Mouse (Mus musculus): ENCODE measurements around the gene Dab1.

The Dab1 gene

GRCm38 (mm10) chr4:104452587-104452986, 833.4 kb downstream of the Dab1 start:
- DNase-seq (ENCODE audit: low read depth): no peak

DNA sequence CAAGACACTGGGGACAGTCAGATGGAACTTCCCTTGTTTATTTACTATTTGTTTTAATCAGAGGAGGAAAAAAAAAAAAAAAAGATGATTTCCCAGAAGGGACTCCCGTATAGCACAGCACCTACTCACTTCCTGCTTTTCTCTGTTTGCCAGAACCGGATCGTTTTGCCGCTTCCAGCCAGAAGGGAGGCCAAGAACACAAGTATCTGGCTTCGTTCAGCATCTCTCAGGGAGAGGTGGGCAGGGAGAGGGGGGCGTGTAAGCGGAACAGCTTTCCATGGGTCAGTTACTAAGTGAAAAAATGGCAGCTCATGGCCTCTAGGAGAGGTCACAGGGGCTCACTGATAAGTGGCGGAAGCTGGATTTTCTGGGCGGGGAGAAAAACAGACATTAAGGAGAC, 836.0 kb downstream of the Dab1 start:
- no peak for DNase-seq (ENCODE audit: low read depth)

- DNase-seq (ENCODE audit: low read depth): no peak
Measured at GRCm38 (mm10) chr4:104455760-104456159, 836.6 kb downstream of the Dab1 start.

DNA sequence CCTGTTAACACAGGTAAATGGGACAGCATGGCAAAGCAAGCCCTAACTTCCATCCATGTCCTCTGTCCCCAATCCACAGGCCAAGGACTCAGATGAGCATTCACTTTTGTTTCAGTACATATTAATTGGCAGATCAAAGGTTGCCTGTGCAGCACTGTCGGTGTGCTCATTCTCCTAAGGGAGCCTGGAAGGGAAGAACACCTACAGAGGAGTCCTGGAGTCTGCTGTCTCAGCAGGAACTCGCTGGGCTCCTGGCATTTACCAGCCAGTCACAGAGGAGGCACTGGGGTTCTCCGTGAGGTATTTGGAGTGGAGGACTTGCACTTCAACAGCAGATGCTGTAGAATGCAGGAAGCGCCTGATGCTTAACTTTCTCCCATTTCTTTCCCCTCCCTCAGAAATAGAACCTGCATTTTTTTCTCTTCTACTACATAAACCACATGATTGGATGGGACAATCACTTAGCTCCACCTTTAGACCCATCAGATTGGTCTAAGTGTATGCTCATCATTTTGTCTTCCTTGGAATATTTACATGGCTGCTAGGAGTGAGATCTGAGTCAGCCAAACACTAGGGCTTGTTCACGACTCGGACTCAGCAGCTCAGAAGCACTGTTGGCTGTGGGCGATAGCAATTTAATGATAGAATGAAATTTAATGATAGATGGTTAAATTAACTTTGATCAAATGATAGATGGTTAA, 837.2 kb downstream of the Dab1 start:
- DNase-seq (ENCODE audit: low read depth): no peak

- no peak for DNase-seq (ENCODE audit: low read depth)
Measured at GRCm38 (mm10) chr4:104458726-104459125, 839.6 kb downstream of the Dab1 start.

GRCm38 (mm10) chr4:104461106-104462011, 842.2 kb downstream of the Dab1 start:
- DNase-seq (ENCODE audit: low read depth): no peak

DNA sequence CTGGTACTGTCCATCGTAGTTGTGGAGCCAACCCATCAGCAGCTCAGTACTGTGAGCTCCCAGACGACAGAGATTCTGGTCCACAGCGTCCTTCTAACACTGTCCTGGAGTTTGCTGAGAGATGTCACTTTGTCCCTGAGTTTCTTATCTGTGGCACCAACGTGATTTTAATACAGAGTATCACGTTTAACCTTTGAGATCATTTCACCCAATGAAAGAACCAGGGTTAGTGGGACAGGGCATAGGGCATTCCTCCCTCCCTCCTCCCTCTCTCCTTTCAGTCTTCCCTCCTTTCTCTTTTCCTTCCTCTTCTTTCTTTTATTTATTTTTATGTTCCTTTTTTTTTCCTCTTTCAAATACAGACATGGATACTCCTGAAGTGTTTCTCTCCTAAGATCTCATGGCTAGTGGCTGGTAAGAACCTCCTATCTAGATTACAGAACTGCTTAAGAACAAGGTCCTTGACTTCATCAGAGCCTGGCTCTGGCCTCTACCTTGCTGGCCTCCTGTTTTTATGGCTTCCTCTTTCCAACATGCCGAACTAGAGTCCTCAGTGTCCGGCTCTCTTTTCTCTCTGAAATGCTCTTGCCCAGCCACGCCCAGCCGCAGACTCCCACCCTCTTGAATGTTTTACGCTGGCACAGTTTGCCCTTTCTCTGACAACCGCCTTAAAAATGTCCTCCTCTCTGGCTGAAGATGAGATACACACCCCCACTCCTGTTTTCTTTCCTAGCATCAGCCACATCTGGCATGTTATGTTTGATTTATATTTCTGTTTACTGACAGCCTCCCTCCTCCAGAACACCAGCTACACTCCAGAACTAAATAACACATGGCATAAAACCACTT, 844.0 kb downstream of the Dab1 start:
- DNase-seq (ENCODE audit: low read depth): no peak

DNA sequence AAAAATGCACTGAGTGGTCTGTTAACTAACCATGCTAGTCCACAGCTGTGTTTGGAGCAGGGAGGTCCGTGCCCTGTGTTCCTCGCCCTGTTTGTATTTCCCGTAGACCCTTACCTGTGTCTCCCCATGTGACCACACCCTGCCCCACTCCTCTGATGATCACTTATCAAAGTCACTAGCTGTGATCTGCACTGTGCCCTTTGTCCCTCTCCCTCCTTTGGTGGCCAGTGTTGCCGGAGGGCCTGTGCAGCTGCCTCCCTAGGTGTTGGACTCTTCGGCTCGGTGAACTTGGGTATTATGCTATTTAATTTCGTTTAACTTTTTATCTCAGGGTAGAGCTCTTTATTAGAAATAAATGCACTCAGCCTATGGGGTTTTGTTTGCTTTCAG, 844.6 kb downstream of the Dab1 start:
- no peak for DNase-seq (ENCODE audit: low read depth)

- DNase-seq (ENCODE audit: low read depth): no peak
Measured at GRCm38 (mm10) chr4:104465594-104465993, 846.4 kb downstream of the Dab1 start.

DNA sequence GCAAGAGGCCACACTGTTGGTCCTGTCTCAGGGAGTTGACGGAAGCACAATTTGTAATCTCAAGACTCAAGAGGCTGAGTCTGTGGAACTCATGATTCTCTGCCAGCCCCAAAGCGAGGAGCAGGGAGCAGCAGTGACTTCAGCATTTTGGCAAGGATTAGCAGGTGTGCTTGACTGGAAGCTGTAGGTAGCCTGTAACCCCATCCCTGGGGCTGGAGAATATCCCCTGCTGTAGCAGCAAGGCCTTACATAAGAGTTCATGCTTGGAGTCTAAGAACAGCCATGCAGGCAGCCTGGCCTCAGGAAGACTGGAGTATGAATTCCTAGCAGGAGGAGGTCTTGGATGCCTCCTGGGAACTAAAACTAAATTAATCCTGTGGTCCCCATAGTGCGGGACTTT, 849.5 kb downstream of the Dab1 start:
- no peak for DNase-seq (ENCODE audit: low read depth)

- no peak for DNase-seq (ENCODE audit: low read depth)
Measured at GRCm38 (mm10) chr4:104472915-104473314, 853.8 kb downstream of the Dab1 start.

- DNase-seq (ENCODE audit: low read depth): no peak
Measured at GRCm38 (mm10) chr4:104476841-104477240, 857.7 kb downstream of the Dab1 start.

DNA sequence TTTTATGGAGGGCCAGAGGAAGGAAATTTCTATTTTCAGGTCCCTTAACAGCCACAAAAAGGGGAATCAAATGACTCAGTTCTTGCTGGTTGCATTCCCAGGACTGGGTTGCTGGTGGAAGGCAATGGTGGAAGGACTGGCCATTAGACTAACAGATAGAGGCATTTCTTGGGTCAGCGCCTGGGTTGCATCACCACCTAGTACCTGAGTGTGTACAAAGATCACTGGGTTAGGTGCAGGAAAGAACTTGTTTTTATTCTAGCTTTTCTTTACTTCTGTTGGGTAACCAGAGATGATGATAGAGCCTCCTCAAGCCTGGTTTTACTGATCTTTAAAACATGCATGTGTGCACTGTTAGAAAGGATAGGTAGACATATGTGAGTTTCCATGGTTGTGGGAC, 864.8 kb downstream of the Dab1 start:
- no peak for DNase-seq (ENCODE audit: low read depth)

DNA sequence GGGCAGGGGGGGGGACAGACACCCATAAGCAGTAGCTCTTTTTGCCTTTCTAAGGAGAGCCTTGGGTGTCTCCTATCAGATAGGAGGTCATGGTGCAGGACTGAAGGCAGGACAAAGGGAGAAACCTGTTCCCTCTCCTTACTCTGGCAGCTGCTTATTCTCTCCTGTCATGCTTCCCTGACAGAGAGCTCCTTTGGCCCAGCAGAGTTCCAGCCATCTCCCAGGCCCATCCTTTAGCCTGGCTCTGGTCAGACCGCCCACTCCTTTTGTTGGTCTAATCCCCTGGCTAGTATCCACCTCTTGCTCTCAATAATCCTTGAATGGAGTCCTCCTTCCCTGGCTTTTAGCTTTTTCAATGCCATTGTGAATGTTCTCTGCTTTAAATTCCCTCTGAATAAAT, 878.1 kb downstream of the Dab1 start:
- DNase-seq (ENCODE audit: low read depth): no peak

GRCm38 (mm10) chr4:104500112-104500511, 881.0 kb downstream of the Dab1 start:
- DNase-seq (ENCODE audit: low read depth): no peak

- DNase-seq (ENCODE audit: low read depth): no peak
Measured at GRCm38 (mm10) chr4:104500646-104501045, 881.5 kb downstream of the Dab1 start.

DNA sequence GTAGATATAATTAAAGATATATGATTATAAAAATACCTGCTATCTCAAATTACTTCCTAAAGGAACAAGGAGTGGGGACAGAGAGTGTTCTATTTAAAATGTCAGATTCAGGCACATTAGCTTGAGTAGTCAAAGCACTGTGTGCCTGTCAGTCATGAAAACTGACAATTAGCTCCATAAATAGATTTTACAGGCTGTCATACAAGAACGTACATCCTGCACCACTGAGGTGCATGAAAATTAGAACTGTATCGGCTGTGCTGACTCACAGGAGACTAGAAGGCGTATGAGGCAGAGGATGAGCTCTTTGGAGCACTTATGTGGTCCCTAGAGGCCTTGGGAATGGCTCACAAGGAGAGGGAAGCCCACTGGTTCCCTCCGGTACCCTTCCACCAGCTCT, 882.1 kb downstream of the Dab1 start:
- DNase-seq (ENCODE audit: low read depth): no peak

- DNase-seq (ENCODE audit: low read depth): no peak
Measured at GRCm38 (mm10) chr4:104504916-104505315, 885.8 kb downstream of the Dab1 start.

DNA sequence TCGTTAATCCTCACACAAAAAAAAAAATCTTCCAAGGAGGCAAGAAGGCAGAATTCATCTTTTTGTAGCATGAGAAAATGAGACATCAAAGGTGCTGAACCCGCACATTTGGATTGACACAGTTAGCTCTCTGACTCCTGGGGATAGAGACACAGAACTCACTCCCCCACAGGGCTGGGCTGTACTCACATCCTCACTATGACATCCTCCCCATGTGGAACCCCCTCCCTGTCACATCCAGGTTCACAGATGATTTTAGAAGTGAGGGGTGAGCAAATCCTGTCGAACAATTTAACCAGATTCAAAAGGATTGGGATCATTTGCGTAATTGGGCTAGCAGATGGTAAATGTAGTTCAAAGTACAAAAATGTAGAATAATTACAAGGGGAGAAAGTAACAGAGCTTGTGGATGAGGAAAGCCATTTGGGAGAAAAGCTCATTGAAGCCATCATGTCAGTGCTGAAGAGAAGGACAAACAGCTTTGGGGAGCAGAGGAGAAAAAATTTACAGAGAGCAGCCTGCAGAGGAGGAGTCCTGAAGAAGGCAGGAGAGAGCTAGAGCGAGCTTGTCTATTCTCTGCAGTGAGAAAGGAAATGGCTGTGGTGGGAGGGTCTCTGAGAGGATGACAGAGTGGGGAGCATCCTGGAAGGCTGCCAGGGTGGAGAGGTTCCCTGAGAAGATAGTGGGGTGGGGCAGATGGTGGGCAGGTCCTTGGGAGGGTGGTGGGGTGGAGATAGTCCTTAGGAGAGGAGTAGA, 890.2 kb downstream of the Dab1 start:
- no peak for DNase-seq (ENCODE audit: low read depth)

DNA sequence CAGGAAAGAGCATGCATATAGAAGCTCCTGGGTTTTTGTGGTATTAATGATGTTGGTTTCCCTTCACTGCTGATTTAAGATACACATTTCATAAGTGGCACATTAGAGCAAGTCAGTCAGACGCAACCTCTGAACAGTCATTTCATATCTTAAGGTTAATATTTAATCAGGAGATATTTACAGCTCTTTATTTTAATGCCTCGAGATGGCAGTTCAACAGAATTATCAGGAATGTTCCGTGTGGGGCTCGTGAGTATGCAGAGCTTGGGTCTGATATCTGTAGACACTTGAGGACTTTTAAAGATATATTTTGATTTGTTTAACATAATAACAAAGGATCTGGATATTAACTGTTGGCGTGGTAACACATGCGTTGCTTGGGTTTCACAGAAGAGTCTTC, 892.7 kb downstream of the Dab1 start:
- no peak for DNase-seq (ENCODE audit: low read depth)

DNA sequence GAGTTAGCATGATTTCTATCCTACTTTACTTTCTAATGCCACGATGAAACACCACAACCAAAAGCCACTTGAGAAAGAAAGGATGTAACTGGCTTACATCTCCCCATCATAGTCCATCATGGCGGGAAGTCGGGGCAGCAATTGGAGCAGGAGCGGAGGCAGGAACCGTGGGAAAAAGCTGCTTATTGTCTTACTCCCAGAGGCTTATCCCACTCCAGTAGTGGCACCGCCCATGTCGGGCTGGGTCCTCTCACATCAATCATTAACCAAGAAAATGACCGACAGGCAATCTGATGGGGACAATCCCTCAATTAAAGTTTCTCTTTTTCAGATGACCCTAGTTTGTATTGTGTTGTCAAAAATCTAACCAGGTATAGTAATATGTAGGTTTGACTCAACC, 893.4 kb downstream of the Dab1 start:
- no peak for DNase-seq (ENCODE audit: low read depth)

- DNase-seq (ENCODE audit: low read depth): no peak
Measured at GRCm38 (mm10) chr4:104513622-104514021, 894.5 kb downstream of the Dab1 start.

Measured in NIH3T3 (cell line).